Mouse (Mus musculus) limb, embryonic 14.5 days (tissue): ENCODE data around the gene Zfpl1. TPM values are rescaled to one million over a fixed set of nuclear protein-coding genes. Genes with fewer than 3 reads are reported as not detected.
A peak's percentile ranks its signal among the peaks of the same experiment; 100 is the strongest.

Source experiments
- ATAC-seq: fragments of 200-750 bp; cut with Nextera tagmentation; 2 replicates; pipeline ENCODE4 v1.8.0; 2017; ENCODE audit warnings: low read depth, moderate number of reproducible peaks, moderate TSS enrichment; ENCODE audit not compliant: low FRiP score
- DNase-seq: peaks from one replicate; pipeline ENCODE4 v3.0.0-alpha.2; 2015; ENCODE audit warnings: low spot score
- H3K27ac ChIP-seq: fragments of 300-500 bp; sonication (generic); replicated peaks from 2 replicates; pipeline ENCODE4 v1.5.1; 2014; ENCODE audit warnings: low read depth, mild to moderate bottlenecking, low read length, moderate library complexity, mixed read lengths
- H3K27me3 ChIP-seq: fragments of 300-500 bp; sonication (generic); 2 replicates; pipeline ENCODE4 v1.6.1; 2014; ENCODE audit warnings: low read length, mixed read lengths; ENCODE audit not compliant: control insufficient read depth, insufficient read depth
- H3K36me3 ChIP-seq: fragments of 300-500 bp; sonication (generic); 2 replicates; pipeline ENCODE4 v1.6.1; 2014; ENCODE audit warnings: mild to moderate bottlenecking, low read length, moderate library complexity, mixed read lengths; ENCODE audit not compliant: control insufficient read depth, insufficient read depth
- H3K4me1 ChIP-seq: fragments of 300-500 bp; sonication (generic); 2 replicates; pipeline ENCODE4 v1.6.1; 2014; ENCODE audit warnings: antibody characterized with exemption, low read length, mixed read lengths; ENCODE audit not compliant: control insufficient read depth, insufficient read depth
- H3K4me2 ChIP-seq: fragments of 300-500 bp; sonication (generic); replicated peaks from 2 replicates; pipeline ENCODE4 v1.6.1; 2014; ENCODE audit warnings: low read depth, mild to moderate bottlenecking, low read length, moderate library complexity; ENCODE audit not compliant: severe bottlenecking
- H3K4me3 ChIP-seq: fragments of 300-500 bp; sonication (generic); replicated peaks from 2 replicates; pipeline ENCODE4 v1.5.1; 2014; ENCODE audit warnings: low read length
- H3K9ac ChIP-seq: fragments of 300-500 bp; sonication (generic); 2 replicates; pipeline ENCODE4 v1.6.1; 2014; ENCODE audit warnings: mild to moderate bottlenecking, low read depth, low read length, moderate library complexity; ENCODE audit not compliant: severe bottlenecking
- H3K9me3 ChIP-seq: fragments of 300-500 bp; sonication (generic); 2 replicates; pipeline ENCODE4 v1.6.1; 2016; ENCODE audit warnings: low read length; ENCODE audit not compliant: control insufficient read depth
- POLR2A ChIP-seq: fragments of 200-500 bp; IDR thresholded peaks from 2 replicates; pipeline ENCODE4 v1.8.0; 2012; ENCODE audit warnings: inconsistent platforms, mild to moderate bottlenecking, moderate library complexity, borderline replicate concordance; ENCODE audit not compliant: insufficient read depth, insufficient read length; ENCODE audit errors: extremely low read depth
- WGBS: fragments of 180-500 bp; shearing (Covaris S2); extraction: QIAGEN DNeasy Blood & Tissue Kit; methylation state at CpG from one replicate; pipeline ENCODE4 v1.1.7; 2014; 5-methylcytosine and 5-hydroxymethylcytosine counted together
- polyA plus RNA-seq, 2 experiments: library from polyadenylated mRNA; depleted of rRNA in 1 of 2; stranded (reverse) in 1 of 2; unstranded in 1 of 2; fragments of >200 nt; fragmentation: Nextera tagmentation in 1 of 2; extraction: Ambion mirVana in 1 of 2; gene quantifications; 2 replicates each; pipeline versions ENCODE4 v1.2.1 to v1.2.3; 2012 to 2014

The Zfpl1 gene
- polyA plus RNA-seq, 2 experiments: 91.0 to 134 TPM

DNA sequence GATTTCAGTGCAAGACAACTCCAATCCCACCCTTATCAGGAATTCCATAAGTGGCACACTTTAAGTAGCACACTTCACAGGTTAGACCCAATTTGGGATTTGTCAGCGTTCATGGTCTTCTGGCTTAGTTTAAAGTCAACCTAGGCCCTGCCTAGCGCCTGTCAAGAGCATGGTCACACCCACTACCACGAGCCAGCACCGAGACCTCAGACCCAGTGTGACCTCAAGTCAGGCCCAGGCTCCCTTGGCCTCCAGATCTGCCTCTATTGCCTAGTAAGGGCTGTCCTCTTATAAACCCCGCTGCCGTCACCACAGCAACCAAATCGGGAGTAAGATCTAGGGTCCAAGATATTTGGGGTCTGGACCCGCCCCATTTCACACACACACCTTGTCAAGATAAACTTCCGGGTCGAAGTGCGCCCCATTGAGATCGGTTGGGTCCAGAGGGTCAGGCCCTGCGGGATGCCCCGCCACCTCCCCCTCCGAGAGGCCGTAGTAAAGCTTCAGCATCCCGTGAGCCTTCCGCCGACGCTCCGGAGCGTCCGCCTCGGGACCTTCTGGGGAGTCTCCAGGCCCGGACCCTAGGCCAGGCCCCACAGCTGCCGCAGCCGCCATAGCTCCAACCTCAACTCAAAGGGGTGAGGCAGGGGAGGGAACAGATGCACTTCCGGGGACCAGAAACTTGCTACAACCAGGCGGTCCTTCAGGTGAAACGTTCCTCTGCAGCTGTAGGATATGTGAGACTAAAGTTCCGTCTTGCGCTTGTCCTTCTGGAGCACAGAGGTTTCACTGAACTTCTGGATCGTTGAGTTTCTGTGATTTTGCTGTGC is 8.0 kb downstream of the Zfpl1 start, which contains the start of gene Vps51:
Vps51 (minus strand) TSS at position 668 of the 830 bp plus-strand sequence.
- Histone ChIP-seq H3K27ac (peak within 1 kb of the TSS; percentile 73), H3K27me3 (no peaks in the 10 kb centered on the region), H3K4me1 (peaks cover 3% of the 10 kb centered on the region; the same call in 1 of the 2 replicates), H3K4me2 (peak within 1 kb of the TSS; percentile 82), H3K9me3 (no peaks in the 10 kb centered on the region), H3K36me3 (peaks cover 38% of the 10 kb centered on the region), H3K4me3 (peak within 1 kb of the TSS; percentile 72), H3K9ac (peak within 1 kb of the TSS; percentile 70)
- peak; percentile 88 for ATAC-seq
- DNase-seq: peak; percentile 95
- 1% methylated on average over 33 of the region's 33 CpGs for WGBS
- TF ChIP-seq POLR2A: no peak

DNA sequence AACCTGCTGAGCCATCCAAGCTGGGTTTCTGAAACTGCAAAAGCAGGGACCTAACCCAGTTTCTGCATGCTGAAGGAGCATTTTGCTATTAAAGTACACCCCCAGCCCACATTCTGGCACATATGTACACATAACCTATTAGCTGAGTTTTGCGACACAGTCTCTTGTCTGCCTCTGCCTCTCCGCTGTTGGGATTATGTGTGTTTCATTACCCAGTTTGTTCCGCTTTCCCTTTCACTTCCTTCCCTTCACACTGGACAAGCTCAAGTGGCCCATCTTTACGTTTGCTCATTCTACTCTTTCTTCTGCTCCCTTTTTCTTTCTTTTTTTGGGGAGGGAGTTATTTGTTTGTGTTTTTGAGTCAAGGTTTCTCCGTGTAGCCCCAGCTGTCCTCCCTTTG is 10.9 kb downstream of the Zfpl1 start:
- ATAC-seq: no peak
- TF ChIP-seq POLR2A: no peak
- Histone ChIP-seq H3K4me1 (peaks cover 3% of the 10 kb centered on the region; the same call in 1 of the 2 replicates), H3K27me3 (no peaks in the 10 kb centered on the region), H3K36me3 (peaks cover 43% of the 10 kb centered on the region), H3K9ac (no peak overlapping the region), H3K27ac (no peak overlapping the region), H3K9me3 (no peaks in the 10 kb centered on the region), H3K4me3 (no peak overlapping the region), H3K4me2 (no peak overlapping the region)
- no peak for DNase-seq
- WGBS: 91% methylated on average over 5 of the region's 5 CpGs

DNA sequence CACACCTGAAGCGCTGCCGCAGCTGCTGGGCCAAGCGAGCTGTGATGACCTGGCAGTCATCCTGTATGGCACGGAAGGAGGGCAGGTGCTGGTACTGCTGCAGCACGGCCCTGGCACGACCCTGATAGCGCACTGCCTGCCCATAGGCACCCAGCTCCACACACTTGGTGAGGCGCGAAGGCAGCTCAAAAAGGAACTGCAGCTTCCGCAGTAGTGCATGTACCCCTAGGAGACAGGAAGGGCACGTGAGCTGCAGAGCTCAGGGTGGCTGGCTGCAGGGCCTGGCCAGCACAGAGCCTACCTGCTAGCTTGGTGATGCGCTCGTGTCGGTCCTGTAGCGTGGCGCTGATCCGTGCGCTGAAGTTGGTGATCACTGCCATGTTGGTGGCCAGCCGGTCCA is 13.5 kb downstream of the Zfpl1 start:
- Histone ChIP-seq H3K4me2 (no peak overlapping the region), H3K4me3 (no peak overlapping the region), H3K27me3 (no peaks in the 10 kb centered on the region), H3K36me3 (peaks cover 49% of the 10 kb centered on the region), H3K9ac (no peak overlapping the region), H3K4me1 (peaks cover 16% of the 10 kb centered on the region), H3K27ac (no peak overlapping the region), H3K9me3 (no peaks in the 10 kb centered on the region)
- 93% methylated on average over 19 of the region's 19 CpGs for WGBS
- TF ChIP-seq POLR2A: no peak
- ATAC-seq (no peak), DNase-seq (no peak)

DNA sequence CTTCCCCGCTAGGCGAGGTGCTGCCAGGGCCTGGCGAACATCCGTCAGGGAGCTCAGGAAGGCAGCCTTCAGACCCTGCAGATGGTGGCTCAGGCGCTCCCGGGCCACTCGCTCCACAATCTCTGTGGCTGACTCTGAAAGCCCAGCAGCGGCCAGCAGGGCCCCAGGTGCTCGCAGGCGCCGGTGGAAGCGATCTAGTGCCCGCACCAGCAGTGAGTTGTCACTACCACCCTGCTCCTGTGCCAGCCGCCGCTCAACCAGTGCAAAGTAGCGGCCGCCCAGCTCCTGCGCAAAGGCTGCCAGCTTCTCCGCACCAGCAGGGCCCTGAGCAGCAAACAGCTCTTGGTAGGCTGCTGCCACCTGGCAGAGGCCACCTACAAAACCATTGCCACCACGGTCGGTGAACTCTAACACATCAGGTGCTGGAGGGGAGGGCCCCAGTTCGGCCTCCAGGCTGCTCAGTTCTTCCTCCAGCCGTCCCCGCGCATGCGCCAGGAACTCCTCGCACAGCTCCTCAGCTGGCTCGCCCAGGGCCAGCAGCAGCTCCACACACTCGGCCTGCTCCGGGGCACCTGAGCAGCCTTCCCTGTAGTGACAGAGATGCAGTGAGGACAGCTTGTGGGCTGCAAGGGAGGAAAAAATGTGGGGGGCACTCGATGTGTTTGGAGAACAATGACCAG is 14.0 kb downstream of the Zfpl1 start:
- Histone ChIP-seq H3K4me1 (peaks cover 13% of the 10 kb centered on the region), H3K4me2 (no peak overlapping the region), H3K4me3 (no peak overlapping the region), H3K36me3 (peaks cover 49% of the 10 kb centered on the region), H3K27me3 (no peaks in the 10 kb centered on the region), H3K27ac (no peak overlapping the region), H3K9ac (no peak overlapping the region), H3K9me3 (no peaks in the 10 kb centered on the region)
- no peak for TF ChIP-seq POLR2A
- 90% methylated on average over 31 of the region's 31 CpGs for WGBS
- ATAC-seq (no peak), DNase-seq (no peak)

DNA sequence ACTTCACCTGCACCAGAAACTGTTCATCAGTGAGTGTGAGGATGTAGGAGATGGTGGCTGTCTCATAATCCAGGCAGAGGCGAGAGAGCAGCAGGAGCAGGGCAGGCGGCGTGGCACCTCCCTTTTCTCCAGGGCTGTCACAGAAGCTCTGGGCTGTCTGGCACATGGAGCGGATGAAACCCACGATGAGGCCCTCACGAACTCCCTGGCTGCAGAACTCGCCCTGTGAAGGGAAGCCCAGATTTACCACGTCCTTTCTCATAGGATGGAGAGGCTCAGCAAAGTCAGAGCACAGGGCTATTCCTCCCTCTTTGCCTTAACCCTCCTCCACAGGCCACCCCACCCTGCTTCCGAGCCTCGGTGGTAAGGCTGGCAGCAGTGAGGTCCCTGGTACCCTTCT is 14.9 kb downstream of the Zfpl1 start:
- Histone ChIP-seq H3K9ac (no peak overlapping the region), H3K4me1 (peaks cover 13% of the 10 kb centered on the region), H3K27me3 (no peaks in the 10 kb centered on the region), H3K36me3 (peaks cover 44% of the 10 kb centered on the region), H3K9me3 (no peaks in the 10 kb centered on the region), H3K4me3 (no peak overlapping the region), H3K27ac (no peak overlapping the region), H3K4me2 (no peak overlapping the region)
- DNase-seq: no peak
- 86% methylated on average over 10 of the region's 10 CpGs for WGBS
- no peak for TF ChIP-seq POLR2A
- ATAC-seq: no peak
